Mouse (Mus musculus) small intestine, adult 2 months (tissue): Measurements from ENCODE around the gene Mfap2.

ENCODE experiments used
- CTCF ChIP-seq: fragments of 200-500 bp; IDR thresholded peaks from 2 replicates; pipeline ENCODE4 v1.5.1; 2012; ENCODE audit warnings: low read depth, mild to moderate bottlenecking, control low read depth, inconsistent platforms, low read length, moderate library complexity, mixed read lengths; ENCODE audit not compliant: insufficient replicate concordance, insufficient read length; ENCODE audit errors: extremely low read depth
- POLR2A ChIP-seq: fragments of 200-500 bp; IDR thresholded peaks from 2 replicates; pipeline ENCODE4 v1.6.1; 2012; ENCODE audit warnings: low read depth, mild to moderate bottlenecking, control low read depth, inconsistent platforms, low read length, moderate library complexity

DNA sequence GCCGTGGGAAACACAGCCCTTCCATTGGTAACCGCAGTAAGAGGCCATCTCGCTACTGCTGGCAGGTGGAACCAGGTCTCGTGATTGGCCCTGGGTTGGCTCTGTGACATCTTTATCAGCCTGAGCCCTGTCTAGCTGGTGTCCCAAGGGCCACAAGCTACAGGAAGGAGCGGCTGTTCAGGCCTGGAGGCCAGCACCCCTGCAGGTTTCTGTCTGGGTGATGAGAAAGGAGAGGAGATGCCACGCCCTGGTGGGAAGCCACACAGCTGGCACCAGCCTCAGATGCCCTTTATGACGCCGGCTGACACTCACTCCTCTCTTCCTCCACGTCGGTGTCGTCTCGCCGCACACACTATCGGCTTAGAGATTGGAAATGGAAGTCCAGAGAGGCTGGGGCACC is 20.8 kb upstream of the Mfap2 start:
- TF ChIP-seq CTCF, result no peak
- no peak for TF ChIP-seq POLR2A
